Mouse (Mus musculus) myocyte (in vitro differentiated cells): ENCODE results near the gene Tnrc18. TPM values are rescaled to one million over a fixed set of nuclear protein-coding genes. Genes with fewer than 3 reads are reported as not detected.

Experiments
- H3K27me3 ChIP-seq: one replicate; pipeline ENCODE4 v1.6.1; 2011; ENCODE audit not compliant: control insufficient read depth, insufficient read depth, insufficient read length
- H3K36me3 ChIP-seq: one replicate; pipeline ENCODE4 v1.6.1; 2011; ENCODE audit not compliant: control insufficient read depth, insufficient read depth
- H3K4me2 ChIP-seq: one replicate; pipeline ENCODE4 v1.6.1; 2011; ENCODE audit warnings: low read depth, control low read depth
- H3K4me3 ChIP-seq: one replicate; pipeline ENCODE4 v1.5.1; 2011; ENCODE audit warnings: mild to moderate bottlenecking, control low read depth, moderate library complexity
- H3K79me2 ChIP-seq: one replicate; pipeline ENCODE4 v1.6.1; 2011; ENCODE audit not compliant: control insufficient read depth, insufficient read depth
- H3ac ChIP-seq: one replicate; pipeline ENCODE4 v1.6.1; 2011; ENCODE audit not compliant: control insufficient read depth, insufficient read length
- CEBPB ChIP-seq: IDR thresholded peaks from 2 replicates; pipeline ENCODE4 v1.6.1; 2011; ENCODE audit warnings: mild to moderate bottlenecking, moderate library complexity; ENCODE audit not compliant: poor library complexity, insufficient read depth, severe bottlenecking
- E2F4 ChIP-seq: IDR thresholded peaks from one replicate; pipeline ENCODE4 v1.6.1; 2011; ENCODE audit warnings: mild to moderate bottlenecking, control low read depth, moderate library complexity; ENCODE audit not compliant: insufficient read depth
- MAX ChIP-seq: IDR thresholded peaks from one replicate; pipeline ENCODE4 v1.6.1; 2011; ENCODE audit warnings: low read depth, mild to moderate bottlenecking, control low read depth
- MYOD1 ChIP-seq, 3 experiments: IDR thresholded peaks; one replicate each; pipeline ENCODE4 v1.6.1; 2011; ENCODE audit warnings: control low read depth in 2 of 3, low read depth in 2 of 3, mild to moderate bottlenecking in 2 of 3, moderate library complexity in 1 of 3; ENCODE audit not compliant: insufficient read length in 2 of 3, control insufficient read depth in 1 of 3
- MYOG ChIP-seq, 3 experiments: IDR thresholded peaks; one replicate each; pipeline ENCODE4 v1.6.1; 2011; ENCODE audit warnings: control low read depth in 2 of 3, low read depth in 2 of 3, mild to moderate bottlenecking in 2 of 3; ENCODE audit not compliant: insufficient read length in 2 of 3, control insufficient read depth in 1 of 3, insufficient read depth in 1 of 3
- POLR2A ChIP-seq: IDR thresholded peaks from one replicate; pipeline ENCODE4 v1.6.1; 2011; ENCODE audit warnings: low read depth, mild to moderate bottlenecking, control low read depth, moderate library complexity; ENCODE audit not compliant: insufficient read length
- POLR2AphosphoS2 ChIP-seq: IDR thresholded peaks from one replicate; pipeline ENCODE4 v1.6.1; 2011; ENCODE audit warnings: low read depth, control low read depth; ENCODE audit not compliant: insufficient read length
- REST ChIP-seq: IDR thresholded peaks from one replicate; pipeline ENCODE4 v1.6.1; 2011; ENCODE audit warnings: mild to moderate bottlenecking, control low read depth, moderate library complexity; ENCODE audit not compliant: insufficient read depth, insufficient read length
- SRF ChIP-seq: IDR thresholded peaks from one replicate; pipeline ENCODE4 v1.6.1; 2011; ENCODE audit warnings: low read depth; ENCODE audit not compliant: control insufficient read depth, insufficient read length
- TCF12 ChIP-seq: IDR thresholded peaks from one replicate; pipeline ENCODE4 v1.6.1; 2011; ENCODE audit warnings: mild to moderate bottlenecking, control low read depth; ENCODE audit not compliant: poor library complexity, insufficient read depth, severe bottlenecking
- TCF3 ChIP-seq: IDR thresholded peaks from one replicate; pipeline ENCODE4 v1.6.1; 2011; ENCODE audit warnings: low read depth, control low read depth; ENCODE audit not compliant: insufficient read length
- USF1 ChIP-seq: IDR thresholded peaks from one replicate; pipeline ENCODE4 v1.6.1; 2011; ENCODE audit warnings: low read depth, mild to moderate bottlenecking, control low read depth, moderate library complexity
- polyA plus RNA-seq: library from polyadenylated mRNA; unstranded; fragments of >200 nt; fragmentation: generic; extraction: Trizol; gene quantifications from one replicate; pipeline ENCODE4 v1.2.1, GENCODE M21; 2012; ENCODE audit warnings: missing spikeins

The Tnrc18 gene
- polyA plus RNA-seq, 1 experiment, result 26.2 TPM

- H3K36me3 ChIP-seq, result peaks cover 12% of the 10 kb centered on the region
- H3K79me2 ChIP-seq, result peaks cover 72% of the 10 kb centered on the region
- H3K4me2 ChIP-seq, result no peak overlapping the region
- no peaks in the 10 kb centered on the region for H3K27me3 ChIP-seq
- no peak overlapping the region for H3ac ChIP-seq
- TF ChIP-seq MAX, result no peak
- TF ChIP-seq MYOG (IDR thresholded peaks at IDR 0.05; ENCODE audit: control insufficient read depth in 1 of 3, insufficient read depth in 1 of 3, insufficient read length in 2 of 3, low read depth in 2 of 3), result no peak
- TF ChIP-seq REST, result no peak
- no peak for TF ChIP-seq POLR2AphosphoS2
- TF ChIP-seq SRF, result no peak
- no peak for TF ChIP-seq MYOD1 (IDR thresholded peaks at IDR 0.05; ENCODE audit: control insufficient read depth in 1 of 3, insufficient read length in 2 of 3, low read depth in 2 of 3)
- TF ChIP-seq CEBPB, result no peak
- TF ChIP-seq TCF12, result no peak
- no peak overlapping the region for H3K4me3 ChIP-seq
These were observed 29.2 kb downstream of the Tnrc18 start for GRCm38 (mm10) chr5:142788279-142788678.

GRCm38 (mm10) chr5:142787304-142787905 lies 30.1 kb downstream of the Tnrc18 start:
- Histone ChIP-seq H3K79me2 (peaks cover 71% of the 10 kb centered on the region), H3K4me2 (no peak overlapping the region), H3K4me3 (no peak overlapping the region), H3ac (no peak overlapping the region), H3K27me3 (no peaks in the 10 kb centered on the region), H3K36me3 (peaks cover 12% of the 10 kb centered on the region)
- TF ChIP-seq POLR2AphosphoS2 (no peak), TCF12 (no peak), MYOD1 (IDR thresholded peaks at IDR 0.05; ENCODE audit: control insufficient read depth in 1 of 3, insufficient read length in 2 of 3, low read depth in 2 of 3) (no peak), USF1 (no peak), REST (no peak), POLR2A (no peak), MAX (no peak), MYOG (IDR thresholded peaks at IDR 0.05; ENCODE audit: control insufficient read depth in 1 of 3, insufficient read depth in 1 of 3, insufficient read length in 2 of 3, low read depth in 2 of 3) (no peak), SRF (no peak), CEBPB (no peak), E2F4 (no peak), TCF3 (no peak)

GRCm38 (mm10) chr5:142786709-142787108 lies 30.8 kb downstream of the Tnrc18 start:
- peaks cover 69% of the 10 kb centered on the region for H3K79me2 ChIP-seq
- no peak overlapping the region for H3K4me2 ChIP-seq
- no peak overlapping the region for H3ac ChIP-seq
- no peaks in the 10 kb centered on the region for H3K27me3 ChIP-seq
- TF ChIP-seq TCF3 (no peak), POLR2A (no peak), USF1 (no peak), E2F4 (no peak), MYOG (IDR thresholded peaks at IDR 0.05; ENCODE audit: control insufficient read depth in 1 of 3, insufficient read depth in 1 of 3, insufficient read length in 2 of 3, low read depth in 2 of 3) (no peak), MYOD1 (IDR thresholded peaks at IDR 0.05; ENCODE audit: control insufficient read depth in 1 of 3, insufficient read length in 2 of 3, low read depth in 2 of 3) (no peak), MAX (no peak), POLR2AphosphoS2 (no peak), REST (no peak), CEBPB (no peak), SRF (no peak), TCF12 (no peak)
- peaks cover 12% of the 10 kb centered on the region for H3K36me3 ChIP-seq
- H3K4me3 ChIP-seq, result no peak overlapping the region

- H3K79me2 ChIP-seq, result peaks cover 68% of the 10 kb centered on the region
- TF ChIP-seq MYOD1 (IDR thresholded peaks at IDR 0.05; ENCODE audit: control insufficient read depth in 1 of 3, insufficient read length in 2 of 3, low read depth in 2 of 3), result no peak
- no peak for TF ChIP-seq MYOG (IDR thresholded peaks at IDR 0.05; ENCODE audit: control insufficient read depth in 1 of 3, insufficient read depth in 1 of 3, insufficient read length in 2 of 3, low read depth in 2 of 3)
- TF ChIP-seq MAX, result no peak
- TF ChIP-seq REST, result no peak
- no peak for TF ChIP-seq POLR2AphosphoS2
- no peak for TF ChIP-seq SRF
- no peak for TF ChIP-seq USF1
- TF ChIP-seq TCF12, result no peak
- no peak for TF ChIP-seq POLR2A
- no peak for TF ChIP-seq TCF3
- no peak for TF ChIP-seq E2F4
- TF ChIP-seq CEBPB, result no peak
- no peak overlapping the region for H3K4me2 ChIP-seq
- no peak overlapping the region for H3K4me3 ChIP-seq
- no peak overlapping the region for H3ac ChIP-seq
- peaks cover 12% of the 10 kb centered on the region for H3K36me3 ChIP-seq
- H3K27me3 ChIP-seq, result no peaks in the 10 kb centered on the region
These were observed 31.2 kb downstream of the Tnrc18 start for GRCm38 (mm10) chr5:142786215-142786614.
